Mouse (Mus musculus) hindbrain, embryonic 15.5 days (tissue): Measurements from ENCODE around the gene Pml. TPM values are rescaled to one million over a fixed set of nuclear protein-coding genes. Genes with fewer than 3 reads are reported as not detected.

ENCODE experiments used
- microRNA-seq: library from miRNA; unstranded; fragments of <30 nt; microRNA quantifications from one replicate; pipeline ENCODE4, GENCODE M21; 2016
- polyA plus RNA-seq: library from polyadenylated mRNA; unstranded; fragments of >200 nt; fragmentation: Nextera tagmentation; extraction: Ambion mirVana; gene quantifications from 2 replicates; pipeline ENCODE4 v1.2.1, GENCODE M21; 2015

Gene Pml
- polyA plus RNA-seq, 1 experiment from 2014 or later = 4.3 TPM

Small RNAs within 50 kb of the gene (microRNA-seq; reads per million reads assigned to microRNA genes)
- gene Mir6385 = not detected

Other genes with a start within 250 kb of the Pml start
- gene Cyp11a1, start 243.4 kb downstream of the Pml start, polyA plus RNA-seq = 1.4 and 2.3 TPM in 2 replicates
- gene Stra6, start 186.0 kb downstream of the Pml start, polyA plus RNA-seq = 16.0 and 17.5 TPM in 2 replicates
- gene Ccdc33, start 131.0 kb downstream of the Pml start, polyA plus RNA-seq = 0.38 and 0.58 TPM in 2 replicates
- 37.1 and 44.2 TPM in 2 replicates for gene Islr, start 45.5 kb downstream of the Pml start, polyA plus RNA-seq
- 20.1 and 27.6 TPM in 2 replicates for gene Islr2, start 45.5 kb downstream of the Pml start, polyA plus RNA-seq
- 123 and 126 TPM in 2 replicates for gene Stoml1, start 3.4 kb upstream of the Pml start, polyA plus RNA-seq
- 10.3 and 10.7 TPM in 2 replicates for gene Loxl1, start 63.4 kb upstream of the Pml start, polyA plus RNA-seq
- not detected in 2 replicates for gene Tbc1d21, start 120.7 kb upstream of the Pml start, polyA plus RNA-seq
- 12.9 and 14.5 TPM in 2 replicates for gene Insyn1, start 238.8 kb upstream of the Pml start, polyA plus RNA-seq